Mouse (Mus musculus): ENCODE results near the gene Perm1.

The Perm1 gene

GRCm38 (mm10) chr4:156236651-156237447 lies 21.2 kb downstream of the Perm1 start:
- DNase-seq (ENCODE audit: low read depth, low spot score): no peak

GRCm38 (mm10) chr4:156249567-156249966 lies 33.9 kb downstream of the Perm1 start:
- DNase-seq (ENCODE audit: low read depth, low spot score): no peak

DNA sequence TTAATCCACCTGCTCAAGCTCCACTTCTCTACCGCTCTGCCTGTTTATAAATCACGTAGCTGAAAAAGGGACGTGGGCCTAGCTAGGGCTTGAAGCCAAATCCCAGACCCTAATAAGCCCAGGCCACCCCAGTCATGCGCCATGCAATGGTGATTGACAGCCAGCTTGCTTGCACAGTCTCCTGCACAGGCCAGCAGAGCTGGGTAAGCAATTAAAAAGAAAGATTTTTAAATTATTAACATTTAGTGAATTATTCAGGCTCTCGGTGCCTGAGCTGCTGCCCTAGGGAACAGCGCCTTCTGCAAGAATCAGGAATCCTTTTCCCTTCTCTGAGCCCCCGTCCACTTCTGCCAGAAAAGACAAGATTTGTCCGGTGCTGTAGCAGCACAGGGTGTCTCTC lies 35.4 kb downstream of the Perm1 start:
- no peak for DNase-seq (ENCODE audit: low read depth, low spot score)

- DNase-seq (ENCODE audit: low read depth, low spot score): no peak
These were observed 36.5 kb downstream of the Perm1 start for GRCm38 (mm10) chr4:156252140-156252539.

DNA sequence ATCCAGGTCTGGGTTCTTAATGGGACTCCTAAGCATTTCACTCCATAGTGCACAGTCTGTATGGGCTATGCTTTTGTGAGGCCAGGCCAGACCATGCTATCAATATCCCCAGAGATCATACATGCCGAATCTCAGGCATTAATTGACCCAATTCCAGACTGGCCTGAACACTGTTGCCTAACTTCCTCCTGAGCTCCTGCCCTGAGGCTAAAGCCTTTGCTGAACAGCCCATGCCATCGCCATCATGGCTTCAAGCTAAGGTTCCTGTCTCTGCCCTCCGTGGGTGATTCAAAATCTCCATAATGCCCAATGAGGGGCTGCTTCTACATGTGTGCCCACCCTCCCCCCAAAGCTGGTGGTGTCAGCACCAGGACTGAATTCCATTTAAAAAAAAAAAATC lies 37.0 kb downstream of the Perm1 start:
- no peak for DNase-seq (ENCODE audit: low read depth, low spot score)

DNA sequence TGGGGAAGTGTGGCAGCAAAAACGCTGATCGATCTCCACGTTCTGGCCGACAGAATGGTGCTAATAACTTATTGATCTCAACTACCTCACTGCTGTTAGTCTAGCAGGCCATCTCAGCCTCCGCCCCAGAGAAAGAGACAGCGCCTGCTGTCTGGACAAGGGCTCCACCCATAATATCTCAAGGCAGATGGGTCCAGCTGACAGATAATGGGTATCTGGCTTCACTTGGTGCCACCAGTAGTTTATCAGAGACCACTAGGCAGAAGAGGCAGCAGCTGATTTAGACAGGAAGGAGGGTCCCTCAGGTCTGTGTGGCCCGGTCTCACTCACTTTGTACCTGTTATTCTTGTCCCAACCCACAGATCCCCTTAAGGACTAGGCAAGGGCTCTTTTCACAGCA lies 37.4 kb downstream of the Perm1 start:
- DNase-seq (ENCODE audit: low read depth, low spot score): no peak

DNA sequence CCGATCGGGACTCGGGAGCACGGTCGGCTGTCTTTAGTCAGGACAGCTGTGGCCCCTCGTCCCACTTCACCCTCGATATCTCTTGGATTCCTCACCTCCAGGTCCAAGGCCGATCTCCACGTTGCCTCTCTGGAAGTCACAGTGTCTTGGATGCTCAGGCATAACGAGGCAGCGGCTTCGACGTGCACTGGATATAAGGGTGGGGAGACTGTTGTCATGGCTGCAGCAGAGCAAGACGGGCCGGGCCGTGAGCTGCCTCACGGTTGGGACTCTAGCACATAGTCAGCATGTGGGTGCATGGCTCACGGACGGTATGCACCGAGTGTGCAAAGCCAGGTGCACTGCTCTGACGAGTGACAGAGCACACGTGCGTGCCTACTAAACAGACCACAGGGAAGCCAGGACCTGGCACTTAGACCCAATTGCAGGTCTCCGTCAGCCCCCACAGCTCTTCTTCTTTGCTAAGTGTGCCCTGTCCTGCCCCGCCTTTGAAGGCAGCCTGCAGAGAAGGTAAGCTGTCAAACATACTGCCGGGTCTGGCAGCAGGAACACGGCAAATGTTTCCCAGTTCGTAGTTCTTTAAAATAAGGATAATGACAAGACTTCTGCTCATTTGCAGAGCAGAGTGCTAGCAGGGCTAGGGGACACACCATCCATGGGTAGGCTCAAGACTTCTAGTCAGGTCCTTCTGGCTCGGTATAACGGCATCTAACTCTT lies 38.9 kb downstream of the Perm1 start:
- DNase-seq (ENCODE audit: low read depth, low spot score): no peak

DNA sequence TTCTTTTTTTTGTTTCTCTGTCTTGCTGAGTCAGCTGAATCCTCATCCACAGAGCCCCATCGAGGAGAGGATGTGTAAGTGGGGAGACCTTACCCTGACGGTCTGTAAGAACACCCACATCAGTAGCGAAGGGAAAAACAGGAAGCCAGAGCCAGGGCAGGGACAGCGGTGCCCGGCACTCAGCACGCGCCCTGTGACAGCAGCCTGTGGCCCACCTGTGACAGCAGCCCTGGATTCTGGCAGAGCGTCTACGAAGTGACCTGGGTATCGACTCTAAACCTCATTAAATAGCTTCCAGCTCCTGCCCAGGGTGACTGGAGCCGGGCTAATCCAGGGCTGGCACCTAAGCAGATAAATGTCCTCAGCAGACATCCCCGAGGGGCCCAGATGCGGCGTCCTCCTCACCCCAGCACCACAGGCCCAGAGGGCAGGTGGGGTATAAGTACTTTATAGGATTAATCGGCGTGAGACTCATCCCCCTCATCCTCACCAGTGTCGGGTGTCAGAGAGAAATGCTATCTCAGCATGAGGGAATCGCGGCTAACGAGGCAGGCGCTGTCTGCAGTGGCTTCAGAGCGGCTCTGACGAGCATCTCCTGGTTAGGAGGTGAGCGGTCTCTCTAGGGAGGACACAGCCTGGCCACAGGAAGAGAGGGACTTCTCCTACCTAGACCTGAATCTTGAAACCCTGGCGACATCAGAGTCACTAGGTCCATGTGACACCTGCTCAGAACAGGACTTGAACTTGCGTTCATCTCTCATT lies 39.6 kb downstream of the Perm1 start, which contains the start of gene Samd11:
TSS of gene Samd11 (minus strand) at position 580 of the 762 bp plus-strand sequence.
- DNase-seq (ENCODE audit: low read depth, low spot score): peak; percentile 88
